Mouse (Mus musculus) urinary bladder, postnatal 25 days (tissue): ENCODE data around the gene Tle2.

Experiments
- DNase-seq: peaks from one replicate; pipeline ENCODE4 v3.0.0; 2022; ENCODE audit warnings: low spot score

The Tle2 gene

DNA sequence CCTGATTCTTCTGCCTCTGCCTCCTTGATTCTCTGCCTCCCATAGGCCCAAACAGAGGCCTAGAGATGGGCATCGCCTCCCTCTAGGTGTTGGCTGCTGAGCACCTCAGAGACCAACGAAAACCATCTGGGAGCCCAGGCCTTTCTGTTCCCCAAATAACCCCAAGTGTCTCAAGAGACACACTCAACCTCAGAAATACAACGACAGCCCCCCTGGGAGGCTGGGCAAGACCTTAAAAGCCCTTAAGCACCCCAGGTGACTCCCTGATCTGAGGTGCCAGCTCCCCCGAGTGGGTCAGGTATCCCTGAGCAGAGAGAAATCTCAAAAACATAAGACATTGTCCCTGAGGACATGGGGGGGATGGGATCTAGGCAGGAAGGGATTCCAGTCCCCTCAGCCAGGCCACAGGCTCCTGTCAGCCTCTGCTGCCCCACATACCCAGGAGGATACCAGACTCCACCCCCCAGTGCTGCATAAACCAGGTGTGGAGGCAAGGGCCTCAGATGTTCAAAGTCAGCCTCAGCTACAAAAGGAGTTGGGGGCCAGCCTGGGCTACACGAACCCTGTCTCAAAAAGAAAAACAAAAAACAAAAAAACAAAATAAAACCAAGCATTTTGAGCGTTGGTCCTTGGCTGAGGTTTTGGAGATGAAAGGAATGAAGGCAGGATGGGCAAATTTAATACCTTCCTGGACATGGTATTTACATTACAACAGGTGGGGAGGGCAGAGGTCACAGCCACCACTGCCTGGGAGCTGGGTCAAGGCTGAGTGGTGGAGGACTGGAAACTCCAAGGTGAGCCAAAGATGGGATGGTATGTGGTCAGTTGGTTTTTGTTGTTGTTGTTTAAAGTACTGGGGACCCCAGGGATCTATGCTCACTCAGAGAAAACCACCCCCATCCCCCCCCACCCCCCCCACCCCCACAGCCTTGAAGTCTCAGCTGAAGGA lies 20.3 kb upstream of the Tle2 start:
- no peak for DNase-seq

DNA sequence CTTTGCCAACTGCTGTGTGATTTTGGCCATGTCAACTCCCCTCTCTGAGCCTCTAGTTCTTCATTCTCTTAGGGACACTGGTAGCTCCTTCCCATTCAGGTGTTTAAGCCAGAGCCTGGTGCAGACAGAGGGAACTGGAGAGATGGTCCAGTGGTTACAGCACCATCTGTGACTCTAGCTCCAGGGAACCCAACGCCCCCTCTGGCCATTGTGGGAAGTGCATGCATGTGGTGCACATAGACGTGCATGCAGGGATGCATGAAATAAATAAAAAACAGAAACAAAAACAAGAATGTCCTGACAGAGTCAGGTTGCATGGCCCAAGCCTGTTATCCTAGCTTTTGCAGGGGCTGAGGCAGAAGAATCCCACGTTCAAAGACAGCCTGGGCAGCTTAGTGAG lies 18.1 kb upstream of the Tle2 start:
- DNase-seq, result no peak

DNA sequence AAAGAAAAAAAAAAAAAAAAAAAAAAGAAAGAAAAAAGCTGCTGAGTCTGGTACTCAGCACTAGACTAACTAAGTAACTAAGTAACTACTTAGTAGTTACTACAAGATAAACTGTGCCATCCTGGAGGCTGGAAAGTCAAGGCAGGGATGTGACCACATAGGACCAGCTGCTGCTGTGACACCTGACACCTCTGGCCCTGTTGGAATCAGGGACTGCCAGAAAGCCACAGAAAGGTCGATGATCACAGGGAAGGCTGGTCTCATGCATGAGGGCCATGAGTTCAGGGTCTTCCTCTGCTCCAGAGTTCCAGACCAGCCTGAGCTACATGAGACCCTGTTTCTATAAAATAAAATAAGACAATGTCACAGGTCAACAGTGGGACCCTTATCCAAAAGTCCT lies 16.9 kb upstream of the Tle2 start:
- DNase-seq, result no peak

DNA sequence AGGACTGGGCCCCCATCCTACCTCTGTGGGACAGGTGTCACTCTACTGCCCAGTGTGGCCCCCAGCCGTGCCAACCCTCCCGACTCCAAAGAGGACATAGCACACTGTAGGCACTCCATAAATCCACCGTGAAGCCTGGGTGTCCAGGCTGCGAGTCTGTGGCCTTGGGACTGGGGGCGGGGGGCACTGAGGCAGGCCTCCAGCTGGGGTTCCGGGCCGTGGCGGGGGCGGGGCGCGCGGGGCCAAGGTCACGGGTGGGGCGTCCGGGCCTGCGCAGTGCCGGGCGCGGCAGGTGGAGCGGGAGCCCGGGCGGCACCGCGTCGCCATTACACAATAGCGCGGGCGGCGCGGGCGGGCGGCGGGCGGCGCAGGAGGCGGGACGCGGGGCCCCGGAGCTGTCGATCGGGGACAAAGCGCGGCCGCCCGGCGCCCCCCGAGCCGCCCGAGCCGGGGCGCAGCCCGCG lies 15.2 kb upstream of the Tle2 start, which contains the start of gene Aes:
Gene Aes, plus strand, starts transcription at position 326 of the 464 bp plus-strand sequence.
- peak; percentile 77 for DNase-seq

DNA sequence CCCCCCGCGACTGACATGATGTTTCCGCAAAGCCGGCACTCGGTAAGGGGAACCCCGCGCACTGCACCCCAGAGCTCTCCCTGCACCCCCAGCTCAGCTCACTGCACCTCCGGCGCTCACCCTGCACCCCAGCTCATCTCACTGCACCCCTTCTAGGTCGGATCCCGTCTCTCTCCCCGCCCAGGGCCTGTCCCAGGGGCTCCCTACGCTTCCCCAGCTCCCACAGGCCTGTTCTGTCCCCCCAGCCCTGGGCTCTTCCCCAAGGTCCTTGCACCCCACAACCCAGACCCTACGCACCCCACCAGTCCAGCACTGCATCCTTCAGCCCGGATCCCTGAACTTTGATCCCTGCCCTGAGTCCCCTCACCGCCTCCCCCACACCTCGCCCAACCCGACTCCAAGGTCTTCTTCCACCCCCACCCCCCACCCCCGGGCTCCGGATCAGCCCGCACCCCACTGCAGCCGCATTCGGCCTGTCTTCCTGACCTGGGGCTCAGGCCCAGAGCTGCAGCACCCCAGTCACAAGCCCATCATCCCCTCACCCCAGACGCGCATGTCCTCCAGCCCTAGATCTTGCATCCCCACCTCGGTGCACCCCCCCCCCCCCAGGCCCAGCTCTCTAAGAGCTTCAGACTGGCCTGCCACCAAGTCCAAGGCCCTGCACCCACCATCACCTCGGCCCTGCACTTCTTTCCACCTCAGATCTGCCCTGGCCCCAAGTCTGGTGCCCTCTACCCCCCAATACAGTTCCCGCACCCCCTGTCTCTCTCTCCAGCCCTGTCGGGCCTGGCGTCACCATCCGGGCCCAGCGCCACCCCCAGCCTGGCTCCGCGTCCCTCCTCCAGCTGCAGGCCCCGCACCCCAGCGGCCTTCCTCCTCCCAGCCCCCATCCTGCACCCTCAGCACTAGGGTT lies 14.5 kb upstream of the Tle2 start:
- peak; percentile 74 for DNase-seq

- no peak for DNase-seq
Observed at GRCm38 (mm10) chr10:81560719-81561459, 13.5 kb upstream of the Tle2 start.

GRCm38 (mm10) chr10:81562411-81562810 lies 11.9 kb upstream of the Tle2 start:
- no peak for DNase-seq

DNA sequence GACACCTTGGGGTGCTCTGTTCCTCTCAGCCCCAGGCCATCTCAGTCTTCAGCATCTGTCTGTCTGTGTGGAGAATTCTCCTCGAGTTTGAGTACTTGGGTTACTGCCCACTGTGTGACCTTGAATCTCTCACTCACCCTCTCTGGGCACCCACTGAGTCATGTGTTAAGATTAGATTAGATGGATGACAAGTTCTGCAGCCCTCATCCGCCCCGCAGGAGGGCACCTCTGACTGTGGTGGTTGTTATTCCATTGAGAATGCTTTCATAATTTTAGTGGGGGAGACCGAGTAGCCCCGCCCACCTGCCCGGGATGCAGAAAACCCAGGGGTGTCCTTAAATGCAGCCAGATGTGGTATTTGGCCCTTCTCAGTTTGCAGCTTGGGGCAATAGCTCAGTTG lies 10.9 kb upstream of the Tle2 start:
- no peak for DNase-seq

DNA sequence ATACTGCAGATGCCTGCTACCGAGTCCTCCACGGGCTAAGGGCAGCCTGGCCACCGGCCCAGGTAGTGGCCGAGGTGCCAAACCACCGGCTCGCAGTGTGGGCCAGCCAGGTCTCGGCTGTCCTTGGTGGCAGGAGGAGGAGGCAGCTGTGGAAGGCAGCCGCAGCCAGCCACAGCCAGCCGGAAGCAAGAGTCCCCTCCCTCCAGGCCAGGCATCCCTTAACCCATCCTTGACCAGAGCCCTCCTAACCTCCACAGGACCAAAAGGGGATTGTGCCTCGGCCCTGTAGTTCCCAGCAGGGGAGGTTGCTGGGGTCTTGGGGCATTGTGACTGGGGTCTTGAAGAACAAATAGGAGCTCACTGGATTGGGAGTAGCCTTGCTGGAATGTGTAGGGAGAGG lies 10.1 kb upstream of the Tle2 start:
- DNase-seq, result no peak

GRCm38 (mm10) chr10:81564734-81565133 lies 9.6 kb upstream of the Tle2 start:
- DNase-seq, result no peak

DNA sequence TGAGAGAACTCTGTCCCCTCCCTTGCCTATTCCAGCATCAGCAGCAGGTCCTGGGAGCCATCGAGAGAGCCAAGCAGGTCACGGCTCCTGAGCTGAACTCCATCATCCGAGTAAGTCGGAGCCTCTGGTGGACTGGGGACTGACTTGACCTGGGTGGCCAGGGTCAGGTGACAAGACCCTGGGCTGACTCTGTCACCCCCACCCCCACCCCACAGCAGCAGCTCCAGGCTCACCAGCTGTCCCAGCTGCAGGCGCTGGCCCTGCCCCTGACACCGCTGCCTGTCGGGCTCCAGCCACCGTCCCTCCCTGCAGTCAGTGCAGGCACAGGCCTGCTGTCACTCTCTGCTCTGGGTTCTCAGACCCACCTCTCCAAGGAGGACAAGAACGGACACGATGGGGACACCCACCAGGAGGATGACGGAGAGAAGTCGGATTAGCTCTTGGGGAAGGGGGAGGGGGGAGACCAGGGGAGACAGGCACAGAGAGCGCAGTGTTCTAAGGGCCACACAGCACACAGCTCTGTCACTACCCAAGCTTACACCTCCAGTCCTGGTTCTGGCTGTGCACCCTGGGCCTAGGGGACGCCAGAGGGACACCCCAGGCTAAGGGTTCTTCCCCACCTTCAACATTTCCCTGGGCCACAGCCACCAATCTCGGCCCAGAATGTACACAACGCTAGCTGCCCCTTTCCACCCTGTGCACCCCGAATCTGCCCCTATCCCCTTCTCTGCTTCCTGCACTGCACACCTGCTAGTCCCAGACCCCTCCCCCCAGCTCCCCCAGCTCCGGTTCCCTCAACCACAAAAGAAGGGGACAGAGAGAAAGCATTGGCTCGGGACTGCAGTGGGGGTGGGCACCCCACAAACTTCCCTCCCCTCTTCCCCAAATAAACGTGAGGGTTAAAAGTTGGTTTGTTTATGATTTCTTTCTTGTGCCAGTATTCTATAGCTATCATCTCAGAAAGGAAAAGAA lies 8.8 kb upstream of the Tle2 start:
- DNase-seq, result no peak

- DNase-seq, result no peak
Observed at GRCm38 (mm10) chr10:81568381-81569191, 5.8 kb upstream of the Tle2 start.

DNA sequence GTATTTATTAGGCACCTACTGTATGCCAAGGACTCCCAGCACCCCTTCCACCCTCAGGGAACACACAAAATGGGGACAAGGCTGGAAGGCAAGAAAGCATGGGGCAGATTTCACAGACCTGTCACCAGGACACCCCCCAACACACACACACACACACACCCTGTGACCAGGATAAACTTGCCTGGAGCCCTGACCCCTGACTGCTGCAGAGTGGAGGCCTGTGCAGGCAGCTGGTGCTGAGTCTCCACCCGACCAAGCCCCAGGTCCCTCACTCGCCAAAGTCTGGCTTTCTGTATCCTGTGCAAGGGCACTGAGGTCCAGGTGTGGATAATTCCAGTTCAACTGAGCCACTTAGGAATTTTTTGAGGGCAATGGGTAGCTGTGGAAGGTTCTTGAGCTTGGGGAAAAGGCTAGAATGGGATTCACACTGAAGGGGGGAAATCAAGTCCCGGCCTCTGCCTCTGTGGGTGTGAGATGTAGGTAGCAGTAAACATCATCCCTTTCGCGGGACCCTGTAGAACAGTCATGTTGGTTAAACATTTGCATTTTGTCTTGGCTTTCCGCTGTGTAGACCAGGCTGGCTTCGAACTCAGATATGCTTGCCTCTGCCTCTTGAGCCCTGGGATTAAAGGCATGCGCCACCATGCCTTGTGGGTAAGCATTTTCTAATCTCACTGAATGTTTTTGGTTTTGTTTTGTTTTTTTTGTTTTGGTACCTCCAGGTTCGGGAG lies 4.7 kb upstream of the Tle2 start:
- DNase-seq, result no peak

DNA sequence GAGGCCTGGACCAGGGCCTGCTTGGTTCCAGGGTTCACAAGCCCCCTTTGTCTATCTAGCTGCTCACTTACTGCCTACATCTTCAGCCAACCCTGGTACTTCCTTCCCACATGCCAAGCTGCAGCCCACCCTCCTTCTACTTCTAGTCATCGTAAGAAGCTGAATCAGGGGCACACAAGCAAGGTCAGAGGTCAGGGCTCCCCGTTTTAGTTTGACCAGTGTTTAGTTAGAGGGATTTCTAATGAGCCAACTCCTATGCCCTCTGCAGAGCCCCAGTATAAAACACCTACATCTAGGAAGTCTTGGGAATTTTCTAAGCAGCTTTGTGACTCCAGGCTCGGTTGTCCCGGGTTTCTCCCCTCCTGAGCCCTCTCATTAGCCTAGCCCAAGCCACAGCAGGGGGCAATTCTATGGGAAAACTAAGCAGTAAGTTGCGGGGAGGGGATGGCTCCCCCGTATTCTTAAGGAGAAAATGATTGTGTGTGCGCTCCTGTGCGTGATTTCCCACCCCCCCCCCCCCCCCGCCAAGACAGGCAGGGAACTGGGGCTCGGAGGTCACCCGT lies 4.0 kb upstream of the Tle2 start:
- no peak for DNase-seq

GRCm38 (mm10) chr10:81570831-81571500 lies 3.4 kb upstream of the Tle2 start:
- peak; percentile 87 for DNase-seq

GRCm38 (mm10) chr10:81571501-81571876 lies 2.9 kb upstream of the Tle2 start:
- peak; percentile 96 for DNase-seq

DNA sequence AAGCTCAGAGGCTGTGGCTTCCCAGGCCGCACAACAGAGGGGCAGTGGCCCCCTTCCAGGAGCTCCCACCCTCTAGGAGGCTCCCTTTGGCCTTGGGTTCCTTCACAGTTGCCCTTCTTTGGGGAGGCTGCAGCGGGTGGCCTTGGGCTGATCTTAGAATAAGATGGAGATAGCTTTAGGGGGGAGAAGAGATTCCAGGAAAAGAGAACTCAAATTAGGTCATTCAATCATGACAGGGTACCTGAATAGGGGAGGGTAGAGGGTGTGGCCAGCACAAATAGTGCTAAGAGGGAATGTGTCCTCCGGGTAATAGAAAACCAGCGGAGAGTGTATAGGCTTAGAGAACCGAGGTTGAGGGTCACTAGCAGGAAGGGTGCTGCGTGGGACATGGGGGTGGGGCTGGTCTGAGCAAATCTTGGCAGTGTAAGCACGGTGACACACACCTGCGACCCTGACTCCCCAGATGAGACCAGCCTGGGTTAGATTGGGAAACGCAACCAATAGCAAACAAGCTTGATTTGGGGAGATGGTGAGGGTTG lies 2.2 kb upstream of the Tle2 start:
- DNase-seq, result no peak

- no peak for DNase-seq
Observed at GRCm38 (mm10) chr10:81572975-81573374, 1.4 kb upstream of the Tle2 start.
